Mouse (Mus musculus) heart, adult 2 months (tissue): ENCODE results near the gene Lpar5. TPM values are rescaled to one million over a fixed set of nuclear protein-coding genes. Genes with fewer than 3 reads are reported as not detected.

Source experiments
- DNase-seq, 2 experiments: peaks; one replicate each; pipeline ENCODE4 v3.0.0; 2021
- H3K27ac ChIP-seq: fragments of 200-600 bp; 2 replicates; pipeline ENCODE4 v1.8.1; 2022
- H3K27me3 ChIP-seq: fragments of 200-500 bp; 2 replicates; pipeline ENCODE4 v1.6.1; 2012; ENCODE audit warnings: mild to moderate bottlenecking, low read length, inconsistent platforms, mixed read lengths; ENCODE audit not compliant: control insufficient read depth, insufficient read depth
- H3K36me3 ChIP-seq: fragments of 200-500 bp; 2 replicates; pipeline ENCODE4 v1.6.1; 2012; ENCODE audit warnings: low read length, inconsistent platforms; ENCODE audit not compliant: control insufficient read depth, insufficient read depth
- H3K4me1 ChIP-seq: fragments of 200-500 bp; 2 replicates; pipeline ENCODE4 v1.6.1; 2011; ENCODE audit warnings: low read length; ENCODE audit not compliant: control insufficient read depth, insufficient read depth
- H3K4me3 ChIP-seq: fragments of 200-600 bp; 2 replicates; pipeline ENCODE4 v1.8.1; 2022
- H3K79me2 ChIP-seq: fragments of 200-500 bp; replicated peaks from 2 replicates; pipeline ENCODE4 v1.6.1; 2012; ENCODE audit warnings: mild to moderate bottlenecking, inconsistent platforms, low read length, moderate library complexity, mixed read lengths; ENCODE audit not compliant: control insufficient read depth, insufficient read depth
- H3K9ac ChIP-seq: fragments of 200-500 bp; 2 replicates; pipeline ENCODE4 v1.6.1; 2012; ENCODE audit warnings: low read depth, mild to moderate bottlenecking, control low read depth, inconsistent platforms, low read length, mixed read lengths
- CTCF ChIP-seq: fragments of 200-600 bp; IDR thresholded peaks from 2 replicates; pipeline ENCODE4 v1.8.1; 2022; ENCODE audit warnings: antibody characterized with exemption, mild to moderate bottlenecking, moderate library complexity
- EP300 ChIP-seq: fragments of 200-500 bp; IDR thresholded peaks from 2 replicates; pipeline ENCODE4 v1.6.1; 2011; ENCODE audit warnings: low read depth, low read length, control low read depth; ENCODE audit not compliant: insufficient read depth
- POLR2A ChIP-seq: fragments of 200-500 bp; IDR thresholded peaks from 2 replicates; pipeline ENCODE4 v1.6.1; 2011; ENCODE audit warnings: mild to moderate bottlenecking, low read depth, low read length, control low read depth; ENCODE audit not compliant: insufficient read depth
- WGBS: fragments of 180-500 bp; shearing (Covaris S2); methylation state at CpG from one replicate; pipeline ENCODE4 v1.1.7; 2018; 5-methylcytosine and 5-hydroxymethylcytosine counted together
- intact Hi-C: fragments of 180-260 bp; cut with DNase I; formaldehyde crosslinking; loops from one replicate; pipeline ENCODE4 v1.15.1; 2025
- polyA plus RNA-seq: library from polyadenylated mRNA; depleted of rRNA; stranded (reverse); fragments of >200 nt; gene quantifications from 2 replicates; pipeline ENCODE4 v1.2.3, GENCODE M21; 2012
- total RNA-seq, 2 experiments: library from RNA; stranded (reverse); gene quantifications; 2 replicates each; pipeline ENCODE4 v1.2.3; 2021

Lpar5 gene
- total and polyA plus RNA-seq, 3 experiments = 0.20 to 2.3 TPM; not detected in 1

DNA sequence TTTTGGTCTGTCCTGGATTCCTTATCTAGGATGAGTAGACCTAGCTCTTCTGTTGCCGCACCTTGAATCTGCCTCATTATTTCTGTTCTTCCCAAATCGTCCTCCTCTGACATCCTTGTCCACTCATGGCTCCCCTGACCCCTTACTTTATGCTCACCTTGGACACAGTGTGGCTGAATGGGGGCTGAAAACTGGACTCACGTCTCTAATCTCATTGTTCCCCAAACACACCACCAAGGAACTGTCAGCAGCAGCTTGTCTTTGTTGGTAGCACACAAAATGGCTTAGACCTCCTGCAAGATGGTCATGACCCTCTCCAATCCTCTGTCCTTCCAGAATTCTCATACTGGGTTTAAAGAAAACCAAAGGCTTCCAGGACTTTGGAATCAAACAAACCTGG is 20.2 kb downstream of the Lpar5 start:
- H3K27ac ChIP-seq = peak overlapping the region; percentile 87
- H3K9ac ChIP-seq = no peak overlapping the region
- TF ChIP-seq EP300 = no peak
- TF ChIP-seq POLR2A = no peak
- no peak for TF ChIP-seq CTCF
- H3K4me3 ChIP-seq = no peak overlapping the region
- H3K4me1 ChIP-seq = peaks cover 8% of the 10 kb centered on the region
- no peak for DNase-seq
- no peaks in the 10 kb centered on the region for H3K27me3 ChIP-seq
- no peaks in the 10 kb centered on the region for H3K79me2 ChIP-seq
- 83% methylated on average over 3 of the region's 3 CpGs for WGBS
- no peaks in the 10 kb centered on the region for H3K36me3 ChIP-seq
- intact Hi-C loops = loop anchor here (2.0 kb wide), 1 partner anchor 77 kb away; no protein-coding TSS in a partner anchor

GRCm38 (mm10) chr6:125088561-125089321 is 21.0 kb downstream of the Lpar5 start:
- H3K4me1 ChIP-seq = peaks cover 8% of the 10 kb centered on the region
- no peak overlapping the region for H3K4me3 ChIP-seq
- no peaks in the 10 kb centered on the region for H3K27me3 ChIP-seq
- intact Hi-C loops = loop anchor here (2.0 kb wide), 1 partner anchor 78 kb away; no protein-coding TSS in a partner anchor
- peak overlapping the region; percentile 87 for H3K27ac ChIP-seq
- peak overlapping the region; percentile 53 for H3K9ac ChIP-seq
- 5% methylated on average over 20 of the region's 20 CpGs for WGBS
- peak; percentile 78 to 85 for DNase-seq
- TF ChIP-seq CTCF (no peak), EP300 (no peak), POLR2A (peak; percentile 67)
- no peaks in the 10 kb centered on the region for H3K79me2 ChIP-seq
- no peaks in the 10 kb centered on the region for H3K36me3 ChIP-seq

DNA sequence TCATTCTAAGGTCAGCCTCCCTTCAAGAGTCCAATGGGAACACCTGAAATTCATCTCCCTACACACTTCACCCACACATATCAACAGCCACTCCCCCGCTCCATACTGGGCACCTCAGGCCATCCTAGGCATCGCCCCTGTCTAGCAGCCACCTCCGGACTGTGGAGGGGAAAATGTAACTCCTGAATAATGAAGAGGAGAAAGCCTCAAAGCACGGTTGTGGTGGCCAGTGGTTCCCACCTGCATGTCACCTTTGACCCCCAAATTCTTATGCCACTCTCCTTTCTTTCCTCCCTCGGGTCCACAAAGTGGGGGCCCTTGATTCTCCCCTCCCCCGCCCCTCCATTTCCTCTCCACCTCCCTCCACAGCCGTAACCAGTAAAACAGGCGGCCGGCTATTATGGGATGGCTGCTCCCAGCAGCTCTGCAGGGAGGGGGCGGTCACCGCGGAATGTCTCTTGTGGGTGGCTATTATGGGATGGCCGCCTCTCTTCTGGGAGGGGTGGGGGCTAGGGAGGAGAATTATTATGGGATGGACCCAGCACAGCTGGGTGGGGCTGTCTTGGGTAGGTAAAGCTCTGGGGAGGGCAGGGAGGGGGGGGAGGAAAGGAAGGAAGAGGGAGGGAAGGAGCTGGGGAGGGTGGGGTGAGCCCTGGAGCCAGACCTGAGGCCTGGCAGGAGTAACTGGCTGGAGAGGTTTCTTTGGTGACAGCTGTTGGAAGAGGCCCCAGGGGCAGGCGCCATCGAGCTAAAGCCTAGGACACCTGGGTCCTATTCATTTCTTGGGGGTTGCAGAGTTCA is 22.0 kb downstream of the Lpar5 start:
- Histone ChIP-seq H3K9ac (peak overlapping the region; percentile 67), H3K27ac (peak overlapping the region; percentile 87), H3K27me3 (no peaks in the 10 kb centered on the region), H3K36me3 (no peaks in the 10 kb centered on the region), H3K4me3 (peak overlapping the region; percentile 40), H3K79me2 (no peaks in the 10 kb centered on the region), H3K4me1 (peaks cover 7% of the 10 kb centered on the region)
- TF ChIP-seq CTCF (no peak), POLR2A (0 out of 2 replicates have a peak, but pooled peaks have one; percentile 32), EP300 (no peak)
- 7% methylated on average over 15 of the region's 15 CpGs for WGBS
- intact Hi-C loops = loop anchor here (2.0 kb wide), 1 partner anchor 79 kb away; no protein-coding TSS in a partner anchor
- peak; percentile 75 to 87 for DNase-seq

- H3K4me3 ChIP-seq = no peak overlapping the region
- no peak overlapping the region for H3K9ac ChIP-seq
Measured at GRCm38 (mm10) chr6:125090341-125091085, 22.8 kb downstream of the Lpar5 start.

GRCm38 (mm10) chr6:125092372-125092771 is 24.7 kb downstream of the Lpar5 start:
- no peak for DNase-seq
- H3K4me1 ChIP-seq = peaks cover 7% of the 10 kb centered on the region
- no peaks in the 10 kb centered on the region for H3K36me3 ChIP-seq
- no peaks in the 10 kb centered on the region for H3K79me2 ChIP-seq
- TF ChIP-seq EP300 (no peak), POLR2A (no peak)
- WGBS = 52% methylated on average over 5 of the region's 5 CpGs
- H3K27me3 ChIP-seq = no peaks in the 10 kb centered on the region
- intact Hi-C loops = no loop called here
- H3K4me3 ChIP-seq = no peak overlapping the region
- peak overlapping the region; percentile 40; the same call in 1 of the 2 replicates for H3K27ac ChIP-seq
- H3K9ac ChIP-seq = no peak overlapping the region

More at GRCm38 (mm10) chr6:125090341-125091085, 22.8 kb downstream of the Lpar5 start:
- Histone ChIP-seq H3K79me2 (no peaks in the 10 kb centered on the region), H3K4me1 (peaks cover 7% of the 10 kb centered on the region), H3K27ac (peak overlapping the region; percentile 87), H3K36me3 (no peaks in the 10 kb centered on the region), H3K27me3 (no peaks in the 10 kb centered on the region)
- no peak for TF ChIP-seq POLR2A
- TF ChIP-seq EP300 = no peak
- TF ChIP-seq CTCF = no peak
- 45% methylated on average over 10 of the region's 10 CpGs for whole genome bisulfite sequencing
- intact Hi-C loops = no loop called here
- no peak for DNase-seq
